Mouse (Mus musculus) telencephalon, adult 2 months (tissue): ENCODE measurements around the gene Myo16.

Experiments used
- DNase-seq: peaks from one replicate; pipeline ENCODE4 v3.0.0-alpha.2; 2011; ENCODE audit warnings: low read depth, low spot score

The Myo16 gene

DNA sequence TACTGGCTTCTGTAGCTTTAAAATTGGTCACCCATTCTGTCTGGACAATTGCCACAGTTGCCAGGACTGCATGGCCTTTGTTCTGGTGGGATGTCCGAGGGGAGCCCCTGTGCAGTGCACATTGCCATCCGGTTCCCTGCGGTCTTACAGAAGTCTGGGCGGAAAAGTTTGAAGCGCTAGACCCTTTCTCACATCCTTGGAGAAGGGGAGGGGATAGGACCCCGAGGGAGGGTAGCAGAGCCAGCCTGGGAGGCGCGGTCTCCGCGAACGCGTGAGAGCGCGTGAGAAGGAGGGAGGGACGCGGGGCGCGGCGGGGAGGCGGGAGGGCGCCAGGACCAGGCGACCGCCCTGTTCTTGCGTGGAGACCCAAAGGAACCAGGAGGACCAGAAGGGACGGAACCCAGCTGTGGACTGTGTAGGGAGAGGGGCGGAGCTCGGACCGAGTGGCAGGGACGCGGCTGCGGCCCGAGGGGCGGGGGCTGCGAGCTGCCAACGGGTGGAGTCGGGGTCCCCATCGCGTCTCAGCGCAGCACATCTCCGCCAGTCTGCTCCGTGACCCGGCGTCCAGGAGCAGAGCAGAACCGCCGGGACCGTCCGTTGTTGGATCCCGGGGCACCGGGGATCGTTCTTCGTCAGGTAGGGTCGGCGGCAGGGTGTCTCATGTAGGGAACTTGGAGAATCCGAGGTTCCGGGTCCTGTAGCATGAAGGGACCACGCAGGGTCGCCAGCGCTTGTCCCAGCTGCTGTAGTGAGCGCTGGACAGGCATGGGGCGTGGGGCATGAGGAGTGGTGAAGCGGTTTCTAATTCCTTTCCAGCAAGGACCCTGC lies at the start of gene Myo16:
Gene Myo16 (plus strand): TSS at position 301 of the 828 bp plus-strand sequence.
- no peak for DNase-seq

DNA sequence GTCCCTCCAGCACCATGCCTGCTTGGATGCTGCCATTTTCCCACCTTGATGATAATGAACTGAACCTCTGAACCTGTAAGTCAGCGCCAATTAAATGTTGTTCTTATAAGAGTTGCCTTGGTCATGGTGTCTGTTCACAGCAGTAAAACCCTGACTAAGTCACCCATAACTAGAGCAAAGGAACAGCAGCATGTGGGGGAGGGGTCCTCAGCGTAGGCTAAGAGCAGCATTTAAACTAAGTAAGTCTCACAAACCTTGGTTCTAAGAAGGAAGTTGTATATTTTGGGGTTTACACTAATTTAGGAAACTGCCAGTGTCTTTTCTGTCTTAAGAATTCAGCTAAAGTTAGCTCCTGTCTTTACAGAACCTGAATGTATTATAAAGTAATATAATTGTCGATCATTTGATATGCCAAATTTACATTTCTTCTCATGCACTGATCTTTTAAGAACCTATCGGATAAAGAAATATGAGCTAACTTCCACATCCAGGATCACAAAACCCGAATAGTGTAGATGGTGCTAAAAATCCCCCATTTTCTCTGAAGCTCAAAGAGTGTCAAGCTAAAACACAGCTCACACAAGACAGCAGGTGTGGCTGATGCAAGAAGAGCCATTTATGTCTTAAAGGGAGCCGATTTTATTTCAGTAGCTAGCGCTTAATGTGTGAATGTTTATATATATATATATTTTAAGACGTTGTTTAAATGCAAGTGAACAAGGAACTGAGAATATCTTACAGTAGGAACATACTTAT lies 45.0 kb upstream of the Myo16 start:
- peak; percentile 68 for DNase-seq

DNA sequence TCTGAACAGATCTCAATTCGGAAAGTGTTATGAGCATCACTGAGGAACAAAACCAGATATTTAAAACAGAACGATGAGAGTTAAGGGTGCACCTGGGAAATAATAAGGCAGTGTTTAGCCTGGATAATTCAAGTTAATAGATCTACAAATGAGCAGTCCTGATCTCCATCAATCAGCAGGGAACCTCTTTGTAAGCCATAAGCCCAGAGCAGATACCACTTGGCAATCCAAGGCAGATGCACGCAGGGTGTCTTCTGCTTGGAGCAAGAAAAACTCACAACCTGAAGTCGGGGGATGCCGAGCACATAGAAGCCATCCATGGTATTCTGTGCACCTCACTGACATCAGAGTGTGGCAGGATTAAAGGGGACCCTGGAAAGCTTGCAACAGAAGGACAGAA lies 31.0 kb upstream of the Myo16 start:
- no peak for DNase-seq

DNA sequence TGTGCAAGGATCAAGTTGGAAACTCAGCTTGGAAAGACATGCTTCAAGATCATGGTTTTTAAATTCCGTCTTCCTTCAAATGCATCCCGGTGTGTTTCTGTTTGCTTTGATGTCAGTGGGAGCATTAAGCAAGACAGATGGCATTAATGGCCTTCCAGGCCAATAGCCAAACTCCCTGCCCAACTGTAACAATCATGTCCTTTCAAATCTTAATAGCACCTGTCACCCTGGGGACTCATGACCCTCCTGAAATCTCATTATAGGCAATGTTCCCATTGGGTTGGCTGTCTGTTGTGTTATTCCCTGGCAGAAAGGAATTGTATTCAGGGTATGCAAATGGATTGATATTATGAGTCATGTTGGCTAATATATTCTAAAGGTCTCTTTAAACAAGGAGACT lies 30.3 kb upstream of the Myo16 start:
- no peak for DNase-seq

DNA sequence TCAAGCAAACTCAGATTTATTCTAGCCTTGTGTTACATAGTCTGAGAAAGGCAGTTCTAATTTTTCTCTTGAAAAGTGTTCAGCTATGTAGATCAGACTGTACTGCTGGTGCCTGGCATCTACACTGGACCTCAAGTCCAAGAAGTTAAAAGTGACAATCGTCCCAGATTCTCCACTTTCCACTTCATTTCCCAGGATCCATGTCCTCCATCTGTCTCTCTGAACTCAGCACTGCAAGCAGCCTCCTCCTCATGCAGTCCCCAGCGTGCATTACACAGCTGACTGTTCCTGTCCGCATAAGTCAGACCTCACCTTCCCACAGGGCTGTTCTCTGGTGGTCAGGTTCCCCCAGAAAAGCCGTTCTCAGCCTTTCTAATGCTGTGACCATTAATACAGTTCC lies 28.0 kb upstream of the Myo16 start:
- DNase-seq = peak; percentile 77

- peak; percentile 57 for DNase-seq
Observed at GRCm38 (mm10) chr8:10130513-10131414, 22.9 kb upstream of the Myo16 start.

DNA sequence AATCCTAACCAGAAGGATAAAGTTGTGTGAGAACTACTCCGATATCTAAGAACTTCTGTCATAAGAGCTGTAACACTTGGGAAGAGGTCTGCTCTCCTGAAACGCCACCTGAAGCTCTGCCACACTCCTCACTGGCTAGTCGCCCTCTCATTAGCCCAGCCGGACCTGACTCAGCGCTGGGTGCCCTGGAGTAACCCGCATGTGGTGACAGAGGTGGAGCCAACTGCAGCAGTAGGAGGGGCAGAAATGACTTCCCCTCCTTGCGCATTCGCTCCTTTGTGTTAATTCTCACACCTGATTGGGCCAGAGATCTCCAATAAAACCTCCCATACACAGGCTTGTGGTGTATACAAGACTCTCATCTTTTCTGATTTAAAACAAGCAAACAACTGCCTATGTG lies 14.2 kb upstream of the Myo16 start:
- DNase-seq = no peak

DNA sequence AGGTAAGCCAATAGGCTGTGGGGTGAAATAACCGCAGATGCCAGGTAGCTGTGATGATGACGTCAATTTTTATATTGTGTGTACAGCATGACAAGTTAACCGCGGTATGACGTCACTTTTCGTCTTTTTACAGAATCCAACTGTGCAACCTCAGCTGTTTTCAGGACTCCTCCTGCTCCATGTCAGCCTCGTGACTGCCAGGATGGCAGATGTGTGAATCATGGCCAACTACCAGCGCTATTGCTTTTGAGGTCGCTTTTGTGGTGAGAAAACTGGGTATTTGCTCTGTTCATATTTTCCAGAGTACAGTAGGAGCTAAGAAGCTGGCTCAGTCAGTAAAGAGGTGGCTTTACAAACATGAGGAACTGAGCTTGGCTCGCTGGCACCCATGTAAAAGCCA lies 9.8 kb upstream of the Myo16 start:
- DNase-seq = no peak

- no peak for DNase-seq
Observed at GRCm38 (mm10) chr8:10151692-10152247, 1.9 kb upstream of the Myo16 start.

GRCm38 (mm10) chr8:10154439-10154745 lies 681 bp downstream of the Myo16 start:
- no peak for DNase-seq

DNA sequence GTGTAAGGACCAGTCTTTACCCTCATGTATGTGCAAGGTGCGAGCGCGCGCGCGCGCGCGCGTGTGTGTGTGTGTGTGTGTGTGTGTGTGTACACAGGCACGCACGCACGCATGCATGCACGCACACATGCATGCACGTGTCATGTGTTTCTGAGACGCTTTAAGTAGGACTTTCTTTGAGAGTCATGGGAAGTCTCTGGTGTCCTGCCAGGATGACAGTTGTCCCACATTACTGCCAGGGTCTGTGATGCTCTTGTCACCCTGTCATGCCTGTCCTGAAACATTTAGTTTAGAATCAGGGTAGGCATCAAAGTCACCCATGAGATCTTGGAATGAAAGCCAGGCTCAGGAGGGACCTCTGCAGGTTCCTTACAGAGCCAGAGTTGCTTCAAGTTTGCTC lies 1.4 kb downstream of the Myo16 start:
- DNase-seq = no peak

DNA sequence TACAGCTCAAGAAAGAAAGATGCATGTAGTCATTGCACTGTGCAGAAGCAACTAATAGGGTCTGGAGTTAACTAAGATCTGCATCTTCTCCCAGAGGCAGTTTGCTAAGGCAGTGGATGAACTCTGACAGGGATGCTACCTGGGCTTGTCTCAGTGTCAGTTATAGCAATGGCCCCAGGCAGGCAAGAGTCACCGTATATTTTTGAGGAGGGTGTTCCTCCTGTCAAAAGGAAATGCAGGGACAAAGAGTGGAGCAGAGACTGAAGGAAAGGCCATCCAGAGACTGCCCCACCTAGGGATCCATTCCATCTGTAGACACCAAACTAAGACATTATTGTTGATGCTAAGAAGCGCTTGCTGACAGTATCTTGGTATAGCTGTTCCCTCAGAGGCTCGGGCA lies 7.4 kb downstream of the Myo16 start:
- no peak for DNase-seq

GRCm38 (mm10) chr8:10164959-10165358 lies 11.2 kb downstream of the Myo16 start:
- DNase-seq = peak; percentile 49

DNA sequence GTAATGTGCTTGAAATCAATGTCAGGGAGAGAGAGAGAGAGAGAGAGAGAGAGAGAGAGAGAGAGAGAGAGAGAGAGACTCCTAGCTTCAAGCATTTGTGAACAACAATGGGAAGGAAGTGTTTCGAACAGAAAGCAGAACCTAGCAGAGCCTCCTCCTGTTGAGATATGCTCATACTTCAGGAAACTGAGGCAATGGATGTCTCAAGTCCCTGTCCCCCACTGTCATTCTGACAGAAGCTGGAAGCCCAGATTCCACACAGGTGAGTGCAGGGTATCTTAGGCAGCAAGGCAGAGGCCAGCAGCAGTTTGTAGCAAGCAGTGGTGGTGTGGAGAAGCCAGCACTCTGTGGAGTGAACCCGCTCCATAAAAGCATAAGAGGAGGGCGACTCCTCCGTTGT lies 14.6 kb downstream of the Myo16 start:
- DNase-seq = no peak

GRCm38 (mm10) chr8:10169894-10170293 lies 16.2 kb downstream of the Myo16 start:
- no peak for DNase-seq

DNA sequence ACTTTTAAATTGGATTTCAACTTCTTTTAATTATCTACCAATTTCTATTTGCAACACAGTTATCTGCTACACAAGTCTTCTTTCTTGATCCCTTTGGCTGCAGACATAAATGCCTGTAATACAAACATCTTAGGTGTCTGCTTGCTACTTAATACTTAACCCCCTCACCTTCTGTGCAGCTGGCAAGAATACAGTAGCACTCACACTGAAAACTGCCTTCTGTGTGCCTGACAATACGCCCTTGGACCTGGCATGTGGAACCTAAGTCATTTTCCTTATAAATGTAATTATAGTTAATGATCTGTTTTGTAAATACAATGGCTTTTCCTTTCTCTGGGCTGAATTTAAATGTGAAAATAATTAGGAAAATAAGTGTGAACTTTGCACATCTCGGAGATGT lies 17.6 kb downstream of the Myo16 start:
- no peak for DNase-seq

GRCm38 (mm10) chr8:10172278-10172677 lies 18.6 kb downstream of the Myo16 start:
- DNase-seq = no peak

DNA sequence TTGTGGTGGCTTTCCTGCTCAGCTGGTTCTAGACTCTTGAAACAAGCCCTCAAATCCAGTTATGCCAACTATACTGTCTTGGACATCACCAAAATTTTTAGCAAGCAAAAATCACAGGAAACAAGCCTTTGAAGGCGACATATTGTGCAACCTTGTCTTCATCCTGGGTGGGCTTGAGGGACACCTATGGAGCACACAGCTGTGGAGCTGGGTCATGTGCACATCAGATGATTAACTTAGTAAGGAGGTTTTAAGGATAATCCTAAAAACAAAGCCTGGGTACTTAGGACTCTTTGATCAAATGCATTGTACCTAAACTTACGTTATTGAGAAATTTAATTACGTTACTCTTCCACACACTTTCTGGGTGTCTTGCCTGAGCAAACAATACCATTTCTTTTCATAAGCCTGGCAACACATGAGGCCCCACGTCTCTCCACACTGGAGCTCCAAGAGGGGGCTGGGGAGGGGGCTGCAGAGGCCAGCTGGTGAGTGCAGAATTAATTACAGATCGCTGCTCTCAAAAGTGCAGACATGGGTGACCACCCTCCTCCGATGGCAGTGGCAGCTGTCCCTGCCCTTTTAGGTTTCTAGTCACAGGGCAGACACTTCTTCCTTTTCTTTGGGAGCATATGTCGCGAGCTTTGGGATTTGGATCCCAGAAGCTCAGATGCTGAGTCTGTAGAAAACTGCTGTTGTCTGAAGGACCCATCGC lies 19.5 kb downstream of the Myo16 start:
- no peak for DNase-seq

GRCm38 (mm10) chr8:10174201-10174840 lies 20.6 kb downstream of the Myo16 start:
- no peak for DNase-seq

- no peak for DNase-seq
Observed at GRCm38 (mm10) chr8:10174841-10175680, 21.4 kb downstream of the Myo16 start.
